Mouse (Mus musculus) neutrophil, adult 83 days (primary cell): ENCODE data around the gene Cox5a. TPM values are rescaled to one million over a fixed set of nuclear protein-coding genes. Genes with fewer than 3 reads are reported as not detected.

Experiments used
- total RNA-seq, 2 experiments: library from RNA; stranded (reverse); gene quantifications; one replicate each; pipeline ENCODE4 v1.2.4; 2023

The Cox5a gene
- total RNA-seq = 100 to 1,000 TPM; 110 to 118 TPM

DNA sequence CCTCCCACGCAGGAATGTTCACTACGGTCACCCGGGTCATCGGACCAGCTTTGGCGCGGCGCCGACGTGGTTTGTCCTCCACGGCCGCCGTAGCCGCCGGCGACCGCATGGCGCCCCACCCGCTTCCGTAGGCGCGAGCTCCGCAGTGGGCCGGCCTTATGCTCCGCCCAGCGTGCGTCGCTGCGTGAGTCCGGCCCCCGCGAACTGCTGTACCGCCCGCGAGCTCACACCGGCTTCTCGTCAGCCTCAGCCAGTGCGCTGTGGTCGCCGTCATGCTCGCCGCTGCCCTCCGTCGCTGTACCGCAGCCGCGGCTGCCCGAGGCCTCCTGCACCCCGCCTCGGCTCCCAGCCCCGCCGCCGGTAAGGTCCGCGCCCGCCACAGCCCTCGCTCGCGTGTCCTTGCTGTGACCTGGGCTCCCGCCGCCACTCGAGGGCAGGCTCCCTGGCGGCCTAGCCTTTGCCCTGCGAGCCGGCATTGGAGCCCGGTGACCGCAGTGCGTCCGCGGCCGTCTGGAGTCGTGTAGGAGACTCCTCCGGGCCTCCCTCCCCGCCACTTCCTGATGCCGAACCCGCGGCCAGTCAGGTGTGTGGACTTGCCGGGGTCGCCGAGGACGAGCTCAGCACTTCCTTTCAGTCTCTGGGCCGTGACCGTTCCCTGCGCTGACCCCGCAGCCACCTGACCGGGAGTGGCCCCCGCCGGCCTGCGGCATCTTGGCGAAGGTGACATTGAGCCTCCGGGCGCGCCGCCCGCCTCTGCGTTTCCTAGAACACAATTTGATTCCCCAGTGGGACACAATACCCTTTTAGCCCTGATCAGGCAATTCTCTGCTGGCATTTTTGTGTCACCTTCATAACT, at the start of gene Cox5a:
Gene Cox5a (plus strand): TSS at position 219 of the 856 bp plus-strand sequence.

GRCm38 (mm10) chr9:57503622-57504380, 17.3 kb upstream of the Cox5a start, which contains the start of gene Rpp25:
Rpp25 (plus strand) TSS chr9:57504026.

GRCm38 (mm10) chr9:57537044-57537727, 16.1 kb downstream of the Cox5a start, which contains the start of gene Fam219b:
Fam219b (plus strand) TSS chr9:57537528.

GRCm38 (mm10) chr9:57552139-57552887, 31.2 kb downstream of the Cox5a start, which contains the start of gene Mpi:
Mpi (minus strand) TSS chr9:57552763.

DNA sequence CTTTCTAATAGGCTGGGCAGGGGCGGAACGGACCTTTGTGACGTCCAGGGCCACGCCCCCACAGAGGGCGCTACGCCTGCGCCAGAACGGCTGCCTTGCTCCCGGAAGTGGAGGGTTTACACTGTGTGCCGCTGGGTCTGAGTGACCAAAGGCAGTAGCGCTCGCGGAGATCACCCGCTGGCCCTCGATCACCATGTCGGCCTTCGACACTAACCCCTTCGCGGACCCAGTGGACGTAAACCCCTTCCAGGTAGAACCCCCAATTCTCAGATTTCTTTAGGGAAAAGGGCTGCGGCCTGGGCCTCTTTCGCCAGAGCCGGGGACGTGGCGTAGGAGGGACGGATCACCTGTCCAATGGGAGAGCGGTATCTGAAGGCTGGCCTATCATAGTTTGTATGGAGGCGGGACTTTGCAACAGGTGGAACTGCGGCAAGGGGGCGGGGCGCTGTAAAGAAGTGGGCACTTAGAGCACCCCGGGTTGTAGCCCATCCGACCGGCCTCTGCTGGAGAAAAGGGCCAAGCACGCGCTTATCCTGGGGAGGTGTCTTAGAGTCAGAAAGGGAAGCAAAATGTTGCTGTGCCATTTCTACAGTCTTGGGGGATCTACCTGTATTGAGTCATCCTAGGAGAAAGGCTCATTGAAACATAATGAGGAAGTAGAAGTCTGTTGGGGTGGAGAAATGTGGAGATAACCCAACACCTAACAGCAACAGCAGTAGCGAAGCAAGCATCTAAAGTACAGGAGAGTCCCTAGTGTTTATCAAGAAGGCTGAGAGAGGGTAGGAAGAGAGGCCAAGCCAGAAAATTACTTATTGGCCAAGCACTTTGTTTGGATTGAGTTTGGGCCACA, 40.0 kb downstream of the Cox5a start, which contains the start of gene Scamp2:
Gene Scamp2 (plus strand): TSS at position 83 of the 850 bp plus-strand sequence.

Other genes with a start within 250 kb of the Cox5a start
- gene Ppcdc, start 81.2 kb upstream of the Cox5a start, total RNA-seq = 10 to 100 TPM; 27.3 to 27.8 TPM
- under 1 TPM; 0.11 to 0.57 TPM for gene Scamp5, start 53.2 kb upstream of the Cox5a start, total RNA-seq
- gene Rpp25, start 17.2 kb upstream of the Cox5a start, total RNA-seq = not detected
- gene Fam219b, start 16.3 kb downstream of the Cox5a start, total RNA-seq = 1 to 10 TPM; 8.2 to 9.1 TPM
- gene Mpi, start 31.5 kb downstream of the Cox5a start, total RNA-seq = 10 to 100 TPM; 10.6 to 11.7 TPM
- 100 to 1,000 TPM; 120 to 128 TPM for gene Scamp2, start 39.7 kb downstream of the Cox5a start, total RNA-seq
- 10 to 100 TPM; 31.1 to 32.8 TPM for gene Ulk3, start 68.2 kb downstream of the Cox5a start, total RNA-seq
- gene Cplx3, start 85.0 kb downstream of the Cox5a start, total RNA-seq = not detected
- gene Lman1l, start 99.5 kb downstream of the Cox5a start, total RNA-seq = not detected
- gene Csk, start 132.4 kb downstream of the Cox5a start, total RNA-seq = 100 to 1,000 TPM; 178 TPM
- not detected for gene Cyp1a2, start 162.4 kb downstream of the Cox5a start, total RNA-seq
- not detected for gene Cyp1a1, start 166.7 kb downstream of the Cox5a start, total RNA-seq
- 10 to 100 TPM; 13.3 to 16.1 TPM for gene Edc3, start 187.3 kb downstream of the Cox5a start, total RNA-seq
- 100 to 1,000 TPM; 130 to 131 TPM for gene Clk3, start 244.6 kb downstream of the Cox5a start, total RNA-seq